Mouse (Mus musculus): ENCODE data around the gene Foxn1. TPM values are rescaled to one million over a fixed set of nuclear protein-coding genes. Genes with fewer than 3 reads are reported as not detected.

Foxn1 gene
- polyA plus RNA-seq, 1 experiment = 0.08 TPM

DNA sequence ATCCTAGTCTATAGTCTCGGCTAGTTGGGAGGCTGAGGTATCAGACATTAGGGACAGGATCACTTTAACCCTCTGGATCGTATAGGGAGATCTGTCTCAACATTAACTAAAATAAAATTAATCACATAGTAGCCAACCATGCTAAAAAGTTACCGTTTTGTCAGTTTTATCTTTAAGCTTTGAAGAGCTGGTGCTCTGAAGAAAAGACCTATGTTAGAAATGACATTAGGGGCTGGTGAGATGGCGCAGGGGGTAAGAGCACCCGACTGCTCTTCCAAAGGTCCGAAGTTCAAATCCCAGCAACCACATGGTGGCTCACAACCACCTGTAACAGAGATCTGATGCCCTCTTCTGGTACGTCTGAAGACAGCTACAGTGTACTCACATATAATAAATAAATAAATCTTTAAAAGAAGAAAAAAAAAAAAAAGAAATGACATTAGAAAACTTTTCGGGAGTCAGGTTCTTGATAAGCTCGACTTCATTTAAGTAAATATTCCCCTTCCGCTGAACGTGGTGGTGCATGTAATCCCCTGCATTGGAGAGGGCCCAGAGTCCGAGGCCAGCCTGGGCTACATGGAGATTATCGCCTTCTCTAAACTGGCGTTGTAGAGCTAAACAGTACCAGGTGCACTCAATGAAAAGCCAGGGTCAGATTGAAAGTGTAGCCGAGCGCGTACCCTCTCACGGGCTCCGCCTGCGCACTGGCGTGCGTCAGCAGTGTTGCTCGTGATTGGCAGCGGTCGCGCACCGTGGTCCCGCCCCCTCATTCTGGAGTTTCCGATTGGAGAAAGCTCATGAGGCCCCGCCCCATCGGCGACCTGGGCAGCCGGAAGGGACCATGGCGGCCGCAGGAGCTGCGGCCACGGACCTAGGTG, 58.5 kb downstream of the Foxn1 start, which contains the start of gene Pigs:
Pigs (plus strand) TSS at position 782 of the 878 bp plus-strand sequence.
- DNase-seq (ENCODE audit: low spot score) = peak; percentile 84

DNA sequence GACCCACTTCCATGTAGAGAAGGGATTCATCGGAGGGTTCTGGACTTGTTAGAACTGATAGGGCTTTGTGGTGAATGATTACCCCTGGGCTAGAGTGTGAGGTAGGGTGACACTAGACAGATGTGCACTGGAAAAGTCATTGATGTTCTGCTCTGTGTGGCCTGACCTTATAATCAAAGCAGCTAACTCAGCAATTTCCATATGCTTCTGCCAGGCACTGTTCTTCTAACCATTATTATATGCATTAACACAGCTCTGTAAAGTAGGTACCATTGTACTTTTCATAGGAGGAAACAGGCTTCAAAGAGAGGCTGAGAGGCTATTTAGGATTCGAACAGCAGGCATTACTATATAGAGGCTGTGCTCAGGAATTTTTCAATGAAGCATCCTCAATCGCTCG, 59.1 kb downstream of the Foxn1 start:
- no peak for DNase-seq (ENCODE audit: low spot score)

DNA sequence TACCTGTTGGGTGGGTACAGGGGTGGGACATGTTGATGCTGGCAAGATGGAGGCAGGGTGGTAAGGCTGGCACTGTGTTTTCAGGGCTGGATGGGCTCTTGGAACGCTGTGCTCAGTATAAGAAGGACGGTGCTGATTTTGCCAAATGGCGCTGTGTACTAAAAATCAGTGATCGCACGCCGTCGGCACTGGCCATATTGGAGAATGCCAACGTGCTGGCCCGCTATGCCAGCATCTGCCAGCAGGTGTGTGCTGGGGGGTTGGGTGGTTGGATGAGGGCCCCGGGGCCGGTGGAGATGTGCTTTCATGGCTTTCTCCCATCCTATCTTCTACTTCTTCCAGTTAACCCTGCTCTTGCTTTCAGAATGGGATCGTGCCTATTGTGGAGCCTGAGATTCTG, 61.4 kb downstream of the Foxn1 start:
- no peak for DNase-seq (ENCODE audit: low spot score)

DNA sequence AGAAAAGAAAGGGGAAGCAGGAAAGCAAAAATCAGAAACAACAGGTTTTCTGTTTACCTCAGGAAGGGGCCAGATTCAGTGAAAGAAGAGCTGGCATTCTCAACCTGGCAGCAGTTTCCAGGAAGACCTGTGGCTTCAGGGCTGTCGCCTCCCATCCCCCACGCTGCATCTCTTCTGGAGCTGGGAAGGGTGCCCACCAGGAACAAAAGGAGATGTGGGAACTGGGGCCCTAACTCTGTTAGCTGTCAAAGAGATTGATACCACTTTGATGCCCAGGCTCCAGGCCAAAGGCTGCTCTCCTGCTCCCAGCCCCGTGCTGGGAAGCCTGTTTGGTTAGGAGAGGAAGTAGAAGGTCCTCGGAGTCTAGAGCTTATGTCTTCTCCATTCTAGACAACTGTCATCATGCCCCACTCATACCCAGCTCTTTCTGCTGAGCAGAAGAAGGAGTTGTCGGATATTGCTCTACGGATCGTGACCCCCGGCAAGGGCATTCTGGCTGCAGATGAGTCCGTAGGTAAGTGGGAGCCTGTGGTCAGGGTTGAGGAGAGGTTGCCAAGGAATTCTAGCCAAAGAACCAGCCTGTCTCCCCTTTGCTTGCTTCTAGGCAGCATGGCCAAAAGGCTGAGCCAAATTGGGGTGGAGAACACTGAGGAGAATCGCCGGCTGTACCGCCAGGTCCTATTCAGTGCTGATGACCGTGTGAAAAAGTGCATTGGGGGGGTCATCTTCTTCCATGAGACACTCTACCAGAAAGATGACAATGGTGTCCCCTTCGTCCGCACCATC, 62.2 kb downstream of the Foxn1 start:
- DNase-seq (ENCODE audit: low spot score) = no peak

DNA sequence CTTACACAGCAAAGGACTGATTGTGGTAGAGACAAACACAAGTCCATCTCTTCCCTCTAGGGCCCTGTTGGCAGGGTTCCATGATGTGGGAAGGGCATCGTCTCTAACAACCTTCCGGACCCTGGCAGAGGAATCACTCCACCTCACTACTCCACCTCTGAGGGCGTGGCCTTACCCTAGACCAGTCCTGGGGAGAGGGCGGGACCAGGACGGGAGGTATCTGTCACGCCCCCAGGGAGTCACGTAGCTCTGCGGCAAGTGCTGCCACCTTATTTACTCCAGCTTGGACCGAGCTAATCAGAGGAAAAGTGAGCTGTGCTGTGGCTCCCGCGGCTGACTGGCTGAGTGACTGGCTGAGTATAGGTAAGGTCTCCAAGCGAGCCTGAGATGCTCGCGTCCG, 63.5 kb downstream of the Foxn1 start, which contains the start of gene Aldoc:
Aldoc (plus strand) TSS at position 109 of the 400 bp plus-strand sequence.
- no peak for DNase-seq (ENCODE audit: low spot score)

DNA sequence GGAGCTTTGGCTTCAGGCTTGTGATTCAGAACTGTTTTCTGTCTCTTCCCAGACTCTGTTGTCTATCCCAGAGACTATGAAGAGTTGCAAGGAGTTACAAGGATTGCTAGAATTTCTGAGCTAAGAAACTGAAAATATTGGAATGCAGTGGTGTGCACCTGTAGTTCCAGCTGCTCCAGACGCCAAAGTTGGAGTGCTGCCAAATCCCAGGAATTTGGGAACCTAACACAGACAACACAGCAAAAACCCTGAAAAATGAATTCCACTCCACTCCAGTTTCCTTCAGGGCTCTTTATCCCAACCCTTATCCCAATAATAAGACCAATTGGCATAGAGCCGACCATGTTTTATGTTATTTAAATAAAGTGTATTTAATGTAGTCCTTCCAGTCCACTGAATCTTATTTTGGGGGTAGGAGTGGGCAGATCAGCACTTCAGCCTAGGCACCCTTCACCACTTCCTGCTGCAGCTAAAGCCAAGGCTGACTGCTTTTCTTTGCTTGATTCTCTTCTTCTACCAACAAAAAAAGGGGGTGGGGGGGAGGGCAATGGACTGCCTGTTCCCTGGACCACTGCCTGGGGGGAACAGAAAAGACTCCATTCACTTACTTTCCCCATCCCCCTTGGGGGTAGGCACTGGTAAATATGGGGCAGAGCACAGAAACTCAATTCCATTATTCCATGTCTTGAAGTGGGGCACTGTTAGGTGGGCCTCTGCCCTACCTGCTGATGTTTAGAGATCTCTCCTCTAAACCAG, 64.1 kb downstream of the Foxn1 start:
- DNase-seq (ENCODE audit: low spot score) = no peak

DNA sequence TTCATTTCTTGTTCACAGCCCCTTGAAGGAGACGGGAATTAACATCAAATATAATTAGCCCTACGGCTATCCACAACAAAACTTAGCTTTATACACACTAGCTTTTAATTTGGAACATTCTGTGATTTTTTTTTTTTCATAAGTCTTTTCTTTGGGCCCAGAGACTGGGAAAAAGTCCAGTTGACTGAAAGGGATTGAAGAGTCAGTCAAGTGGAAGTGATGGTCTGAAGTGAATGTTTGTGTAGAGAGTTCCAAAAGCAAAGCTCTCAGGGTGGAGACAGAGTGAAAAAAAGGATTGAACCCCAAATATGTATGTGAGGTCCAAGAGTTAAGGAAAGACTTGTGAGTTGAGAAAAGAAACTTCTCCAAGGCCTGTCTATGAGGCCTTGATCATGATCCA, 67.9 kb downstream of the Foxn1 start:
- no peak for DNase-seq (ENCODE audit: low spot score)

DNA sequence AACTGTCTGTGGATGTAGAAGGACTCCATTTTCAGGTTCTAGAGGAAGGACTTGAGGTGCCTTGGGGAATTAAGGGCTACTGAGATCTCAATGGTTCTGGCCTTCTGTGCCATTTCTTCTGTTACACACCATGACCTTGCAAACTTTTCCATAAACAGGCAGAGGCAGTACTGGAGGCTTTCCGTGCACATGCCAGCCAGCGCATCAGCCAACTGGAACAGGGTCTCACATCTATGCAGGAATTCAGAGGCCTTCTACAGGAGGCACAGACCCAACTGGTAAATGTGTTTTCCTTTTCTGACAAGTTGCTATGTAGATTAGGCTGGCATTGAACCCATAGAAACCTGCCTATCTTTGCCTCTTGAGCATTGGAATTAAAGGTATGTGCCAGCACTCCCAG, 72.7 kb downstream of the Foxn1 start:
- DNase-seq (ENCODE audit: low spot score) = no peak

DNA sequence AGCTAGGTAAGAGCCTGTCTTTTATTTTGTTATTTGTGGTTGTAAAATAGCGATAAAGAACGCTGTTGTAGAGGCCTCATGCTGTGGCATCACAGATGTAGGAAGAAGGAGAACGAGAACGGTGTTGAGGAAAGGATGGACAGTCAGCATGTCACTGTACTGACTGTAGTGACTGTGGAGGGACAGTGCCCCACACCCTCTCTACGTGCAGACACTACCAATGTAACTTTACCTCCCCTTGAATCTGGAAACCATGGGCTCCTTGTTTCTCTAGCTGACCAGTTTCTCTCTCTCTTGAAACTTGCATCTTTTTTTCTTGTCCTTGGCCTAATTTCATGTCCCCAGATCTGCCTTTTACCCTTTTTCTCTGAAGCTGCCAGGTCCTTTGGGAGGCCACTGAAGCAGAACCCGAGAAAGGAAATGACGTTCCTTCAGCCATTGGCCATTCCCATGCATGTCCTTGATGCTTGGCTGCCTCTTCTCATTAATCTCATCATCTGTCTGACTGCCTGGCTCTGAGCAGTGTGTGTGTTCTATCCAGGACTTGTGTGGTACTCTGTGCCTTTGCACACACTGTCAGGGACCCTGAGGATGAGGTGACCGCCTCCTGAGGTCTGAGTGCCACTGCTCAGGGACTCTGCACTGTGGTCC, 75.4 kb downstream of the Foxn1 start:
- no peak for DNase-seq (ENCODE audit: low spot score)

Other genes starting within 250 kb of the Foxn1 start
- 20.4 and 26.1 TPM in 2 replicates for gene Traf4, start 221.0 kb downstream of the Foxn1 start, polyA plus RNA-seq (2012; rRNA removed)
- gene Nek8, start 209.9 kb downstream of the Foxn1 start, polyA plus RNA-seq (2012; rRNA removed) = 14.4 and 19.7 TPM in 2 replicates
- gene Tlcd1, start 209.8 kb downstream of the Foxn1 start, polyA plus RNA-seq (2012; rRNA removed) = 24.1 and 33.5 TPM in 2 replicates
- 2,424 and 3,048 TPM in 2 replicates for gene Rpl23a, start 203.0 kb downstream of the Foxn1 start, polyA plus RNA-seq (2012; rRNA removed)
- 66.7 and 79.2 TPM in 2 replicates for gene Rab34, start 198.1 kb downstream of the Foxn1 start, polyA plus RNA-seq (2012; rRNA removed)
- 3.0 and 3.4 TPM in 2 replicates for gene Proca1, start 193.2 kb downstream of the Foxn1 start, polyA plus RNA-seq (2012; rRNA removed)
- 111 and 138 TPM in 2 replicates for gene Sdf2, start 140.8 kb downstream of the Foxn1 start, polyA plus RNA-seq (2012; rRNA removed)
- 14.5 and 28.6 TPM in 2 replicates for gene Supt6, start 140.6 kb downstream of the Foxn1 start, polyA plus RNA-seq (2012; rRNA removed)
- 94.2 and 96.9 TPM in 2 replicates for gene 2610507B11Rik, start 124.8 kb downstream of the Foxn1 start, polyA plus RNA-seq (2012; rRNA removed)
- 0.28 and 0.55 TPM in 2 replicates for gene BC030499, start 95.7 kb downstream of the Foxn1 start, polyA plus RNA-seq (2012; rRNA removed)
- gene Spag5, start 85.0 kb downstream of the Foxn1 start, polyA plus RNA-seq (2012; rRNA removed) = 1.4 and 1.7 TPM in 2 replicates
- gene Aldoc, start 63.6 kb downstream of the Foxn1 start, polyA plus RNA-seq (2012; rRNA removed) = 3.3 and 4.1 TPM in 2 replicates
- 44.2 and 44.9 TPM in 2 replicates for gene Pigs, start 58.1 kb downstream of the Foxn1 start, polyA plus RNA-seq (2012; rRNA removed)
- 91.5 and 94.3 TPM in 2 replicates for gene Unc119, start 43.1 kb downstream of the Foxn1 start, polyA plus RNA-seq (2012; rRNA removed)
- 0.04 and 0.07 TPM in 2 replicates for gene Slc13a2, start 35.7 kb upstream of the Foxn1 start, polyA plus RNA-seq (2012; rRNA removed)
- 24.3 and 26.3 TPM in 2 replicates for gene Slc46a1, start 79.1 kb upstream of the Foxn1 start, polyA plus RNA-seq (2012; rRNA removed)
- 0.54 and 0.81 TPM in 2 replicates for gene Sarm1, start 111.2 kb upstream of the Foxn1 start, polyA plus RNA-seq (2012; rRNA removed)
- gene Vtn, start 112.5 kb upstream of the Foxn1 start, polyA plus RNA-seq (2012; rRNA removed) = 3.6 and 4.4 TPM in 2 replicates
- gene Sebox, start 116.9 kb upstream of the Foxn1 start, polyA plus RNA-seq (2012; rRNA removed) = not detected in 2 replicates
- 28.8 and 41.2 TPM in 2 replicates for gene Tmem199, start 125.6 kb upstream of the Foxn1 start, polyA plus RNA-seq (2012; rRNA removed)
- gene Poldip2, start 125.6 kb upstream of the Foxn1 start, polyA plus RNA-seq (2012; rRNA removed) = 52.5 and 54.7 TPM in 2 replicates
- 37.1 and 39.9 TPM in 2 replicates for gene Tnfaip1, start 149.8 kb upstream of the Foxn1 start, polyA plus RNA-seq (2012; rRNA removed)
- gene Ift20, start 149.8 kb upstream of the Foxn1 start, polyA plus RNA-seq (2012; rRNA removed) = 87.2 and 93.1 TPM in 2 replicates
- 8.7 and 10.7 TPM in 2 replicates for gene Tmem97, start 164.2 kb upstream of the Foxn1 start, polyA plus RNA-seq (2012; rRNA removed)